Mouse (Mus musculus): ENCODE measurements around the gene Vezf1.

GRCm38 (mm10) chr11:88023933-88024332 lies 44.1 kb upstream of the Vezf1 start:
- no peak for TF ChIP-seq TAL1 (IDR thresholded peaks at IDR 0.05; ENCODE audit: low read length)
- TF ChIP-seq SMC3 (IDR thresholded peaks at IDR 0.05; ENCODE audit: low read depth, low read length), result no peak
- no peak for TF ChIP-seq GATA1 (IDR thresholded peaks at IDR 0.05; ENCODE audit: low read depth, low read length)
- TF ChIP-seq CTCF (IDR thresholded peaks at IDR 0.05 in 2 of 3, conservative IDR thresholded peaks at IDR 0.05 in 1 of 3; ENCODE audit: control insufficient read depth in 1 of 3, insufficient read depth in 1 of 3, low read depth in 2 of 3, low read length in 3 of 3, poor library complexity in 1 of 3, severe bottlenecking in 1 of 3), result no peak
- no peak for TF ChIP-seq MAZ (IDR thresholded peaks at IDR 0.05; ENCODE audit: low read depth, low read length)
- TF ChIP-seq HCFC1 (IDR thresholded peaks at IDR 0.05; ENCODE audit: low read depth, low read length), result no peak
- no peak for TF ChIP-seq CHD2 (IDR thresholded peaks at IDR 0.05; ENCODE audit: low read length)
- no peak for TF ChIP-seq EP300 (IDR thresholded peaks at IDR 0.05; ENCODE audit: low read depth in 1 of 2, low read length in 2 of 2)
- no peak for TF ChIP-seq NRF1 (IDR thresholded peaks at IDR 0.05; ENCODE audit: insufficient read depth, low read depth, low read length, poor library complexity, severe bottlenecking)
- no peak for TF ChIP-seq MAX (IDR thresholded peaks at IDR 0.05; ENCODE audit: low read length)
- TF ChIP-seq RAD21 (IDR thresholded peaks at IDR 0.05; ENCODE audit: low read depth, low read length), result no peak
